Mouse (Mus musculus) C2C12 (cell line): Measurements from ENCODE around the gene Ngef.

Experiments
- CTCF ChIP-seq: IDR thresholded peaks from one replicate; pipeline ENCODE4 v1.5.1; 2011; ENCODE audit not compliant: control insufficient read depth, insufficient read depth, insufficient read length
- FOSL1 ChIP-seq: IDR thresholded peaks from one replicate; pipeline ENCODE4 v1.8.0; 2011; ENCODE audit warnings: mild to moderate bottlenecking, low read length; ENCODE audit not compliant: poor library complexity, insufficient read depth, severe bottlenecking
- MYOG ChIP-seq: IDR thresholded peaks from one replicate; pipeline ENCODE4 v1.6.1; 2011; ENCODE audit not compliant: control insufficient read depth, insufficient read length; ENCODE audit errors: extremely low read depth

- TF ChIP-seq CTCF (no peak), FOSL1 (no peak), MYOG (no peak)
Measured at GRCm38 (mm10) chr1:87510845-87511244, 62.8 kb downstream of the Ngef start.
